29 mouse cellular contexts compared by ENCODE assay signal in the genomic region with DNA sequence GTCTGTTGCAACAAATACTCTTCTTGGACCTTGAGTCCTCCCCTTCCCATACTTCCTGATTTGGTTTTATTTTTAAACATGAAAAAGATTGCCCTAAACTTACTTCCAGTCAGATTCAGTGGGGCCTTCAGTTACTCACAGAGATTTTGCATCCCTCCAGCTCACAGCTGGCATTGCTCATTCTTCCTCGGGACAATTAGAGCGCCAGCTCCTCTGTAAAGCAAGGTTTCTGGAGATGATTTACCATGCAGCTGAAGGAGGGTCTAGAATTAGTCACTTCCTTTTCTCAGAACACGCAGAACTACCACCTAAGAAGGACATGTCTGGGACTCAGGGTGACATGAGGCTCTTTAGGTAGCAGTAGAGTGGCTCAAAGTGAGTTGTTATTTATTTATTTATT.
DNase-seq lines count a peak whose midpoint lies in the region; ATAC-seq and TF ChIP-seq lines count a peak whose summit lies in the region.
"Had no signal": no experiment of that assay in that cellular context is flagged by ENCODE, and none has a peak within 500 bp of the region (broad histone marks: within the 10 kb centered on the region; RNA-seq: fewer than 3 reads in every experiment).

No protein-coding gene starts in this region.

- H3K4me2 ChIP-seq in kidney, embryonic 14.5 days (replicated peaks; ENCODE audit: low read depth, low read length) = no peak overlapping the region
- H3K4me2 ChIP-seq: embryonic facial prominence, embryonic 12.5 days; embryonic facial prominence, embryonic 15.5 days; forebrain, embryonic 12.5 days; forebrain, embryonic 15.5 days; heart, embryonic 12.5 days; heart, embryonic 15.5 days; hindbrain, embryonic 14.5 days had no signal

- TF ChIP-seq CTCF in Patski (IDR thresholded peaks at IDR 0.05) = no peak

- CTCF ChIA-PET in Patski (lab: Charles Lee) = interaction anchor here (0.9 to 1.5 kb wide), 3 partner anchors 22 to 177 kb away, joined by 3 to 4 read pairs (median 3); no protein-coding TSS in a partner anchor

- no peaks in the 10 kb centered on the region for H3K36me3 ChIP-seq in kidney, embryonic 14.5 days (ENCODE audit: control insufficient read depth, insufficient read depth, low read length)
- H3K36me3 ChIP-seq: embryonic facial prominence, embryonic 12.5 days; embryonic facial prominence, embryonic 15.5 days; forebrain, embryonic 12.5 days; forebrain, embryonic 15.5 days; heart, embryonic 12.5 days; heart, embryonic 15.5 days; hindbrain, embryonic 10.5 days had no signal

- H3K9me3 ChIP-seq in kidney, embryonic 14.5 days (ENCODE audit: control insufficient read depth, low read length) = no peaks in the 10 kb centered on the region
- H3K9me3 ChIP-seq: embryonic facial prominence, embryonic 12.5 days; embryonic facial prominence, embryonic 15.5 days; forebrain, embryonic 12.5 days; forebrain, embryonic 15.5 days; heart, embryonic 12.5 days; heart, embryonic 15.5 days; hindbrain, embryonic 10.5 days had no signal

- no peaks in the 10 kb centered on the region for H3K4me1 ChIP-seq in kidney, embryonic 14.5 days (ENCODE audit: control insufficient read depth, insufficient read depth, low read length)
- H3K4me1 ChIP-seq: embryonic facial prominence, embryonic 12.5 days; embryonic facial prominence, embryonic 15.5 days; heart, embryonic 12.5 days; heart, embryonic 15.5 days; hindbrain, embryonic 10.5 days had no signal

- ATAC-seq in kidney, embryonic 14.5 days (ENCODE audit: low FRiP score, low TSS enrichment) = no peak
- ATAC-seq in Patski = peak; percentile 69
- peak; percentile 44 for ATAC-seq in granulocyte monocyte progenitor cell, adult 5-6 weeks (replicated peaks; ENCODE audit: poor library complexity, severe bottlenecking)
- ATAC-seq: activated CD4-positive, CD25-positive, alpha-beta regulatory T cell, adult 4 months; forebrain, embryonic 15.5 days; hindbrain, postnatal 0 days had no signal

- H3K27me3 ChIP-seq in kidney, embryonic 14.5 days (ENCODE audit: control insufficient read depth, insufficient read depth, low read length) = no peaks in the 10 kb centered on the region
- peaks cover 4% of the 10 kb centered on the region for H3K27me3 ChIP-seq in Patski
- H3K27me3 ChIP-seq: embryonic facial prominence, embryonic 12.5 days; embryonic facial prominence, embryonic 15.5 days; forebrain, embryonic 12.5 days; forebrain, embryonic 15.5 days had no signal

- 33% methylated on average over 3 of the region's 3 CpGs for WGBS in kidney, embryonic 14.5 days

- in situ Hi-C loops in Patski (cut with MboI; ENCODE audit: low pct_unique_long_range_greater_than_20kb) = no loop called here

- H3K9ac ChIP-seq in kidney, embryonic 14.5 days (ENCODE audit: low read depth, low read length) = no peak overlapping the region
- H3K9ac ChIP-seq: embryonic facial prominence, embryonic 12.5 days; embryonic facial prominence, embryonic 15.5 days; forebrain, embryonic 12.5 days; forebrain, embryonic 15.5 days; heart, embryonic 12.5 days; heart, embryonic 15.5 days; hindbrain, embryonic 14.5 days had no signal

- no peak overlapping the region for H3K27ac ChIP-seq in kidney, embryonic 14.5 days (ENCODE audit: low read depth, low read length)
- H3K27ac ChIP-seq: embryonic facial prominence, embryonic 12.5 days; embryonic facial prominence, embryonic 15.5 days; forebrain, embryonic 12.5 days; forebrain, embryonic 15.5 days; heart, embryonic 15.5 days; hindbrain, embryonic 10.5 days; hindbrain, embryonic 14.5 days; hindbrain, postnatal 0 days had no signal

- H3K4me3 ChIP-seq in kidney, embryonic 14.5 days (ENCODE audit: low read length) = no peak overlapping the region
- H3K4me3 ChIP-seq: embryonic facial prominence, embryonic 12.5 days; embryonic facial prominence, embryonic 15.5 days; forebrain, embryonic 12.5 days; forebrain, embryonic 15.5 days; heart, embryonic 12.5 days; heart, embryonic 15.5 days; hindbrain, embryonic 10.5 days had no signal

- peak; percentile 31 for DNase-seq in kidney, postnatal 10 days
- DNase-seq in A20 (ENCODE audit: low read depth, low spot score) = peak; percentile 12
- peak; percentile 71 for DNase-seq in Patski (ENCODE audit: low read depth, low spot score)
- DNase-seq in left cerebral cortex, adult 8-10 months (ENCODE audit: low spot score in 2 of 2) = no peak
- no peak for DNase-seq in layer of hippocampus, adult 11-12 months (ENCODE audit: low spot score)
- no peak for DNase-seq in layer of hippocampus, postnatal 36 days
- DNase-seq: adrenal gland, adult 8-10 months; adrenal gland, postnatal 25 days; B cell, adult 2 months; cerebellum, adult 11 months; cerebellum, adult 2 months; cerebellum, adult 9-11 months; cerebellum, postnatal 25 days; gastrocnemius, postnatal 36 days; heart, adult 11 months; heart, postnatal 10 days; heart, postnatal 36 days had no signal

- POLR2A ChIA-PET in Patski (lab: Charles Lee) = no interaction called here

Comparison
In these comparisons a context has a peak if more than half of its experiments do, and no peak if none do; other contexts are left out.
1. DNase-seq: peak in kidney, postnatal 10 days (single experiment), A20 (single experiment) and Patski (single experiment); none in left cerebral cortex, adult 8-10 months (0 of 2), layer of hippocampus, adult 11-12 months (single experiment) and layer of hippocampus, postnatal 36 days (0 of 2).